Mouse (Mus musculus): Measurements from ENCODE around the gene Nol6. TPM values are rescaled to one million over a fixed set of nuclear protein-coding genes. Genes with fewer than 3 reads are reported as not detected.
A peak's percentile ranks its signal among the peaks of the same experiment; 100 is the strongest.

The Nol6 gene
- total RNA-seq (2021) = 10 to 100 TPM; 16.3 to 16.8 TPM
- long read RNA-seq, experiment 1, full-length matches to known transcripts = 8 of 10 reads
- long read RNA-seq, experiment 1, partial matches to known transcripts = 2 of 10 reads
- long read RNA-seq, experiment 1, other reads (novel, unspliced or antisense) = 0 of 10 reads
- long read RNA-seq, experiment 2, full-length matches to known transcripts = 8 of 15 reads
- long read RNA-seq, experiment 2, partial matches to known transcripts = 7 of 15 reads
- long read RNA-seq, experiment 2, other reads (novel, unspliced or antisense) = 0 of 15 reads

- intact Hi-C loops (cut with DNase I) = no loop called here
- peak; percentile 93 to 95 for DNase-seq
These were observed at the start of gene Nol6 for GRCm38 (mm10) chr4:41124180-41124951. Gene Nol6 (minus strand): TSS chr4:41124455.

- intact Hi-C loops (cut with DNase I) = no loop called here
- no peak for DNase-seq
These were observed 46.7 kb upstream of the Nol6 start for GRCm38 (mm10) chr4:41170970-41171369.

- DNase-seq = peak; percentile 76 to 84
- intact Hi-C loops (cut with DNase I) = loop anchor here (1.0 kb wide), 1 partner anchor 37 kb away; no protein-coding TSS in a partner anchor
These were observed 41.6 kb upstream of the Nol6 start for GRCm38 (mm10) chr4:41165693-41166475.

- no peak for DNase-seq
- intact Hi-C loops (cut with DNase I) = no loop called here
These were observed 40.7 kb upstream of the Nol6 start for GRCm38 (mm10) chr4:41164974-41165373.

GRCm38 (mm10) chr4:41161232-41161631, 37.0 kb upstream of the Nol6 start:
- intact Hi-C loops (cut with DNase I) = no loop called here

GRCm38 (mm10) chr4:41158251-41158650, 34.0 kb upstream of the Nol6 start:
- DNase-seq = no peak
- intact Hi-C loops (cut with DNase I) = no loop called here

More at GRCm38 (mm10) chr4:41161232-41161631, 37.0 kb upstream of the Nol6 start:
- DNase-seq = no peak

GRCm38 (mm10) chr4:41156961-41157360, 32.7 kb upstream of the Nol6 start:
- DNase-seq = no peak

GRCm38 (mm10) chr4:41153146-41153545, 28.9 kb upstream of the Nol6 start:
- no peak for DNase-seq
- intact Hi-C loops (cut with DNase I) = no loop called here

More at GRCm38 (mm10) chr4:41156961-41157360, 32.7 kb upstream of the Nol6 start:
- intact Hi-C loops (cut with DNase I) = no loop called here

GRCm38 (mm10) chr4:41151186-41151585, 26.9 kb upstream of the Nol6 start:
- no peak for DNase-seq
- intact Hi-C loops (cut with DNase I) = no loop called here

GRCm38 (mm10) chr4:41149891-41150290, 25.6 kb upstream of the Nol6 start:
- no peak for DNase-seq
- intact Hi-C loops (cut with DNase I) = no loop called here

- intact Hi-C loops (cut with DNase I) = no loop called here
- DNase-seq = no peak
These were observed 18.3 kb upstream of the Nol6 start for GRCm38 (mm10) chr4:41142601-41143000.

GRCm38 (mm10) chr4:41140174-41140875, 16.1 kb upstream of the Nol6 start:
- no peak for DNase-seq
- intact Hi-C loops (cut with DNase I) = no loop called here

- intact Hi-C loops (cut with DNase I) = no loop called here
- DNase-seq = no peak
These were observed 12.6 kb upstream of the Nol6 start for GRCm38 (mm10) chr4:41136811-41137210.

- intact Hi-C loops (cut with DNase I) = no loop called here
- peak in 1 of 2 experiments; percentile 52 for DNase-seq
These were observed 12.2 kb upstream of the Nol6 start for GRCm38 (mm10) chr4:41136454-41136805.

GRCm38 (mm10) chr4:41135711-41136453, 11.6 kb upstream of the Nol6 start, which contains the start of gene Ube2r2:
Gene Ube2r2 (plus strand): TSS chr4:41135743.
- intact Hi-C loops (cut with DNase I) = no loop called here
- peak; percentile 74 to 81 for DNase-seq

GRCm38 (mm10) chr4:41134935-41135710, 10.9 kb upstream of the Nol6 start:
- intact Hi-C loops (cut with DNase I) = loop anchor here (5.0 kb wide), 1 partner anchor 152 kb away; no protein-coding TSS in a partner anchor
- DNase-seq = peak; percentile 81 to 88

GRCm38 (mm10) chr4:41133529-41134291, 9.5 kb upstream of the Nol6 start:
- intact Hi-C loops (cut with DNase I) = loop anchor here (5.0 kb wide), 1 partner anchor 154 kb away; no protein-coding TSS in a partner anchor
- no peak for DNase-seq

GRCm38 (mm10) chr4:41132471-41132870, 8.2 kb upstream of the Nol6 start:
- intact Hi-C loops (cut with DNase I) = loop anchor here (5.0 kb wide), 1 partner anchor 155 kb away; no protein-coding TSS in a partner anchor
- DNase-seq = no peak
